Mouse (Mus musculus) lung, postnatal 36 days (tissue): ENCODE results near the gene Ppcs.

Experiments used
- DNase-seq: peaks from one replicate; pipeline ENCODE4 v3.0.0; 2022; ENCODE audit warnings: mixed read lengths

Gene Ppcs

GRCm38 (mm10) chr4:119417270-119417669, 5.0 kb downstream of the Ppcs start:
- DNase-seq: no peak

DNA sequence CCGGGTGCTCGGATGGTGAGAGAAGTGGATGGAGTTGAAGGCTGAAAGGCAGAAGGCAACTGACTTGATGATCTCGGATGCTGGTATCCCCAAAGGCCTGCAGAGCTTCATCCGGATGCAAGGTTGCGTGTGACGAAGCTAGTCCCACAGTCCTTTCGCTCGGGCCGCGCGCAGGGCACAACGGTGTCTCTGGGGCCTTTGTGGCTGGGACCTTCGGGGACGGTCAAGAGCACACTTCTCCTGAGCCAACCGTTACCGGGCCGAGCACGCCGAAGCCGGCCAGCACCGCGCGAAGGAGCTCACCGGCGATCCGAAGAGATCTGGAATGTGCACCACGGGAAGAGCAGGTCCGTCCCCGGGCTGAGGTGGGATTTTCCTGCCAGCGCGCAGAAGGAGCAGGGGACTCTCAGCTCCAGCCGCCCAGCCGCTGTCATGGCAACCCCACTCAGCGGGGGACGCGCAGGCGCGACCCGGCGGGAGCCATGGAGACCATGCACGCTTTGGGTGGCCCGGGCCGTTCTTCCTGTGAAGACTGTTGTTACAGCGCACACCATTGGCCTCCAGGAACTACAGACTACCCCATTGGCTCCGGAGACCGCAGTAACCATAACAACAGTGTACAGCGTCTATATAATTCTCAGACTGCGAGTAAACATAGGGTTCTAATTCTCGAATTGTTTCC, 7.0 kb downstream of the Ppcs start, which contains the start of gene Ccdc30:
Gene Ccdc30, minus strand, starts transcription at position 450 of the 682 bp plus-strand sequence.
- DNase-seq: peak; percentile 90

DNA sequence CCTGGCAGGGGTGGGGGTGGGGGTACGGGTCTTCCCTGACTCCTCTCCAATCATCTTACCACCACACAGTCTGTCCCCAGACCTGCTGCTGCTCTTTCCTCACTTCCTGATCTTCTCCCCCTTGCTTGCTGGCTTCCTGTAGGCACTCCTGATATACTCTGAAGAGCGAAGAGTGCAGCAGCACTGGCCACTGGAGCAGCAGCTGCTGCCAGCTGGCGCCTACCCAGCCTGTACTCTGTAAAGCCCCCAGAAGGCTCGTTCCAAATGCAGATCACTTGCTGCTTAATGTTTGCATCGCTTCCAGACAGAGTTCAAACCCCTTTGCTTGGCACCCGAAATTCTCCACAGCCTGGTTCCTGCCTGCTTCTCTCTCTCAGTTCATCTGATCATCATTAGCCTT, 9.4 kb downstream of the Ppcs start:
- DNase-seq: no peak

GRCm38 (mm10) chr4:119411877-119412650, 10.2 kb downstream of the Ppcs start:
- no peak for DNase-seq

DNA sequence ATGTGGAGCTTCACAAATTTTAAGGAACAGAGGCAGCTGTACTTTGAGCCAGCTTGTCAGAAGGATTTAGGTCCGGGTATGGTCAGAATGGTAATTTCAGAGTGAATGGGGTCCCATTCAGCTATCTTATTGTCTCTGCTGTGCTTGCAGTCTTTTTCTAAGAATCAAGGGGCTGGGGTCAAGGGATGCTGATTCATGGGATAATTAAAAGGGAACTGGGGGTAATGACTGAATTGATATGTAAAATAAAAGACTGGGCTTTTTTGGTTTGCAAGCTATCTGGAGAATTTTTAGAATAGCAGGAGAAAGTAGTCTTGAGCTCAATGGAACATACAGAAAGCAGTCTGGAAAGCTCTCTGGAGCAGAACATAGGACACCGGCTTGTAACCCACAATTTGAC, 18.8 kb downstream of the Ppcs start:
- no peak for DNase-seq

DNA sequence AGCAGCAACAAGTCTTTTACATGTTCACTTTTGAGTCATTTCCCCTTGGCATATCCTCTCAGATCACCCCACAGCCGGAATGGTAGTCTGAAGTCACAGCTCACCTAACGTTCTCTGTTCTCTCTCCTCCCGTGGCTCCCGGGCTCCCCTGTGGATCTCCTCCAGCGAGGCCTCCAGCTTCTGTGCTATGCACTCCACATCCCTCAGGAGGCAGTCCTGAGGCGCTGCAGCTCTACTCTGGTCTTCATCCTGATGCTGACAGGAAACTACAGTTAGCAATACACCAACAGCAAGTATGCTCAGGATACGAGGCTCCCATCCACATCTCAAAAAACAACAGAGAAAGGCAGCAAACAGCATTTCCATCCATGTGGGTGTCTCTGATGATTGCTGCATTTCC, 21.3 kb downstream of the Ppcs start:
- no peak for DNase-seq

- DNase-seq: no peak
Measured at GRCm38 (mm10) chr4:119398751-119399150, 23.5 kb downstream of the Ppcs start.

DNA sequence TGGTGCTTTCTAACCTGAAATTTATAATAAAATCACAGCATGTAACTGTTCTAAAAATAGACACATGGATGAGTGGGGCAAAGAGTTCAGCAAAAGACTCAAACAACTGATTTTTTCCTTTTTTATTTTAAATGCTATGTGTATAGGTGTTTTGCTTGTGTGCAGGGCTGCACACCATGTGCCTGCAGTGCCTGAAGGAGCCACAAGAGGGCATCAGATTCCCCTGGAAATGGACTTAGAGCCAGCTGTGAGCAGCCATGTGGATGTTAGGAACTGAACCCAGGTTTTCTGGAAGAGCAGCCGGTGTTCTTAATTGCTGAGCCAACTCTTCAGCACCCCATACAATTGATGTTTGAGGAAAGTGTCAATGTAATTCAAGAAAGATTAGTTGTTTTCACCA, 31.9 kb downstream of the Ppcs start:
- peak; percentile 7 for DNase-seq

DNA sequence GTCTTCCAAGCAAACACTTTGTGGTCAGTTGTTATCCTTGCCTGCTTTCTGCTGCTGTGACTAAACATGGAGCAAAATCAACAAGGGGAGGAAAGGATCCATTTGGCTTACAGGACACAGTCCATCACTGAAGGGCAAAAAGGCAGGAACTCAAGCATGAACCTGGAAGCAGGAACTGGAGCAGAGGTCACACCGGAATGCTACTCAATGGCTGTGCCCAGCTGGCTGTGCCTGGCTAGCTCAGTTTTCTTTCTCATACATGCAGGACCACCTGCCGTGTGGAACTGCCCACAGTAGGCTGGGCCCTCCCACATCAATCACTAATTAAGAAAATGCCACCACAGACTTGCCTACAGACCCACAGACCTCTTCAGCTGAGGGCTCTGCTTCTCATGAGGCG, 33.0 kb downstream of the Ppcs start:
- no peak for DNase-seq

DNA sequence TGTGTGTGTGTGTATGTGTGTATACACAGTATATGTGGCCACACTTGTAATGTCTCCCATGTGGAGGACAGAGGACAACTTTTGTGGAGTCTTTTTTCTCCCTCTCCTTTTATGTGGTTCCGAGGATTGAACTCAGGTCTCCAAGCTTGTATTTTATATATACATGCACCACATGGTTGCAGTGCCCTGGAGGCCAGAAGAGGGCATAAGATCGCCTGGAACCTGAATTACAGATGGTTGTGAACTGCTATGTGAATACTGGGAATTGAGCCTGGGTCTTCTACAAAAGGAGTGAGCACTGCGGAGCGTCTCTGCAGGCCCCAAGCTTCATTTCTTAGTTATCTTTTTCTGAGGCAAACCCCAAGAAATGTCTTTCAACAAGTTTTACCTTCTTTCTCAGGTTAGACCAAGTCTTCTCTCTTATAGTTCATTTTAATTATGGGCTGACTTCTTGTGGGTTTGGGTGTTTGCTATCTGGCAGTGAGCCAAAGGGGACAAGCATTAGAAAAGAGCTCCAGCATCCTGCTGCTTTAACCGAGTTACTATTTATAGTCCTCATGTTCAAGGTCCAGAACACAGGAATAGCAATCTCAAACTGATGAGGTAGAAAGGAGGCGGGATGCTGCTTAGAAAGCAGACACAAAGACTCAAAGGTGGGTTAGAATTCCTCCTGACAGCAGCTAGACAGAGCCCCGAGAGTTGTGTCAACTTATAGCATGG, 40.6 kb downstream of the Ppcs start:
- DNase-seq: no peak

GRCm38 (mm10) chr4:119369460-119369859, 52.8 kb downstream of the Ppcs start:
- DNase-seq: no peak
